Mouse (Mus musculus): ENCODE results near the gene Eepd1.
"Not testable (repeated sequence)": the region's sequence is repeated elsewhere in the genome, so short reads cannot be mapped to it uniquely, and the experiment has no call there.

The Eepd1 gene

DNA sequence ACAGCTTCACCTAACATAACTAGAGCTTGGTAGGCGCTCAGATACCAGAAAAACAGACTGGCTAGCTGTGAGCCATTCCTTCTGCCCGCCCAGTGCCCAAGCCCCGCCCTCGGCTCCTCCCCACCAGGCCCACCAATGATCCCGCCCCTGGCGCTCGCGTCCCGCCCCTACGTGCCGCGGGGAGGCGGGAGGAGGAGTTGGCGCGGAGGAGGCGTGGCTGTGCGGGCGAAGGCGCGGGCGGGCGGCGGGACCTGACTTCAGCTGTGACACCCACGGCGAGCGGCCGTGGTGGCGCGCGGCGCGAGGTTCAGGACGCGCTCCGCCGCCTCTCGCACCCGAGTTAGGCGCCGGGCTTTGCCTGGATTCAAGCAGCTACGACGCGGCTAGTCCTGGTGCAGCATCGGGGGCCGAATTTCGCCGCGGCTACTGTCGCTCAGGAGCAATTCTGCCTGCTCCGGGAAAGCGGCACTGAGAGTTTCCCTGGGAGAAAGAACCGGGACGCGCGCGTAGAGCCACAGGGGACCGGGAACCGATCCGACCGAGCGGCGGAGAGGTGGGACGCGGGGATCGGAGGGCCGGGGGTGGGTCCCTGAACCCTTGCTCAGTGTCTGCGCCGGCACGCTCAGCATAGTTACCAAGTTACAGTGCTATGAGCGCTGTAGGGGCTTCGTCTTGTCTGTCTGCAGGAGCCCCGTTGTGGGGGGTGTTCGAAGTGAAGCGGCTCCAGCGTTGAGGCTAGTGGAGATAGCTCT lies at the start of gene Eepd1:
TSS of gene Eepd1 (plus strand) at position 204 of the 752 bp plus-strand sequence.
- in situ Hi-C loops (cut with MseI, MboI): no loop called here

DNA sequence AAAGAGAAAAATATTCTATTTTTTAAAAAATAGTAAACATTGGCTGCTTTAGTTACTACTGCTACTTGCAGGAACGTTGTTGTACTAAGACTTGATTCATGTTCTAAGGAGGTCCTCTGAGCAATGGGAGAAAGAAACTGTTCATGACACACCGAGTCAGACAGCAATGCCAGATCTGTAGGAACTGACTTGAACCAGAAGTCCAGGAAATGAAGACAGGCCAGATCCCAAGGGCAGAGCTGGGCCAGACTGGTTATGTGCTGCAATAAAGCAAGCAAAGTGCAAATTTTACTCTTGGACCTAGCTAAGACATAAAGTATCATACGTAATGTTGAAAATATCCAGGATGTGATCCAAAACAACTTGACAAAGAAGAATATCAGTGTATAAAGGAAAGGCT lies 42.5 kb upstream of the Eepd1 start:
- in situ Hi-C loops (cut with MseI, MboI): no loop called here

DNA sequence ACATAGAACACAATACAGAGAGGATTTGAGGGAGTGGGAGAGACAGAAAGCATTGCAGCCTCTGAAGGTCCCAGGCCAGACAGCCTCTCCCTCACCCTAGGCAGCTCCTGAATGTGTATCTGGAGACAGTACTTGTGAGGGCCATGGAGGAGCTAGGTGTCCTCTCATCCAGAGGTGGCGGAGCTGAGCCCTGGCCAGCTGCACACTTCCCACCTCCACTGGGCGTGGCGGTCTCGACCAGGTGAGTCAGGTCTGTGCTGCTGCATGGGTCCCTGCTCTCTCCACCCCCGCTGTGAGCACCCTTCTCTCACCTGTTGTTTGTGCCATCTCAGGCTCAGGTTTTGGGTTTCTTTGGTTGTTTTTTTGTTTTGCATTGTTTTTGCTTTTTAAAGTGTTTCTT lies 41.3 kb upstream of the Eepd1 start:
- in situ Hi-C loops (cut with MseI, MboI): not testable (repeated sequence)

- in situ Hi-C loops (cut with MseI, MboI): no loop called here
These were observed 39.3 kb upstream of the Eepd1 start for GRCm38 (mm10) chr9:25442041-25442440.

GRCm38 (mm10) chr9:25443029-25443428 lies 38.3 kb upstream of the Eepd1 start:
- in situ Hi-C loops (cut with MseI, MboI): no loop called here

- in situ Hi-C loops (cut with MseI, MboI): no loop called here
These were observed 37.8 kb upstream of the Eepd1 start for GRCm38 (mm10) chr9:25443546-25443945.

GRCm38 (mm10) chr9:25450394-25450793 lies 31.0 kb upstream of the Eepd1 start:
- in situ Hi-C loops (cut with MseI, MboI): no loop called here

- in situ Hi-C loops (cut with MseI, MboI): no loop called here
These were observed 26.3 kb upstream of the Eepd1 start for GRCm38 (mm10) chr9:25455027-25455426.

- in situ Hi-C loops (cut with MseI, MboI): no loop called here
These were observed 20.4 kb upstream of the Eepd1 start for GRCm38 (mm10) chr9:25460835-25461555.

DNA sequence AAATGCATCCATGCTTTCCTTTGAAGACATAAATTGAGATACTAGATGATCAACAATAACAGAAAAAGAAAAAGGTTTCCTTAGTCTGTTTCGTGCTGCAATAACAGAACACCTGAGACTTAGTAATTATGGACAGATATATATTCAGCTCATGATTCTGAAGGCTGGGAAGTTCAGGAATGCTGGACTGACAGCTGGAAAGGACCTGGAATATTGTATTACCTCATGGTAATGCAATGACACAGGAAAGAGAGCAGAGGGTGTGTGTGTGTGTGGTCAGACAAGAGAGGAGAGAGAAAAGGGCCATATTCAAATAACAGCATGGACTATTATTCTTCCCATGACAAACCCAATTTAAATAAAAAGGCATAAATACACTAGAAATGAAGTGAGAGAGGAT lies 17.0 kb upstream of the Eepd1 start:
- in situ Hi-C loops (cut with MseI, MboI): no loop called here

DNA sequence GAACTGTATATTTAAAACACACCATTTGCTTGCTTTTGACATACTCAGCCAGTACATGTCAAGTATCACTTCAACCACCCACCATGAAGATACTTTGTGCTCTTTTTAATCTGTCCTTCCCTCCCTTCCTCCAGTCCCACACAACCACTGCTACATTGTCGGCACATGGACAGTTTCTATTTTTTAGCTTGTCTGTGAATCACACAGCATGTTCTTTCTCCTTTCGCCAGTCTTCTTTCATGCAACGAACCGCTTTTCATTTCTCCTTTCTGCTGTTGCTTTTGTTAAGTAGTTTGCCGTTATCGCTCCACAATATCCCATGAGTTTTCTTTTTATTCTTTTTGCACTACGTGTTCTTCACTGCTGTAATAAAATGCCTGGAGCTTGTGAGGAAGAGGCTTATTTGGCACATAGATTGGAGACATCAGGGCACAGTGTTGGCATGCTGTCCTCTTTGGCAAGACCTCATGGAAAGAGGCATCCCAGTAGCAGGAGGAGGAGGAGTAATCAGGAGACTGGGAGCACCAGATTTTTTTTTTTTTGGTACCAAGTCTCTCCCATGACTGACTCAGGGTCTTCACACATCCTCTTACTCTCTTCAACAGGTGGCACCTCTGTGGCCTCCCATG lies 1.8 kb upstream of the Eepd1 start:
- in situ Hi-C loops (cut with MseI, MboI): no loop called here

DNA sequence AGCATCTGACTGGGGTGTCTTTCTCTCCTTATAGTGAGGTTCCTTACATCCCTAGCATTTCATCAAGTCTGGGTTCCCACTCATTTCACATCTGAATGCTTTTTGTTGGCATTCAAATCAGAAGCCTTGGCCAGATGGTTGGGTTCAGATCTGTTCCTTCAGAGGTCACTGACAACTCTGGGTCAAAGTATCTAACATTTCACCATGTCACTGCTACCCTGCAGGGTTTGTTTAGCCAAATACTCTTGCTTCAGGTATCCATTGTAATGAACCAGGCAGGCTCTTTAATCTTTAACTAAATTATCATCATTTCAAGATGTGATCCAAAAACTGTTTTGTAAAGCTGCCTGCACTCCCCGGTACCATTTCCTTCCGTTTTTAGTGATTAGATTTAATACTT lies 671 bp upstream of the Eepd1 start:
- in situ Hi-C loops (cut with MseI, MboI): no loop called here

GRCm38 (mm10) chr9:25482322-25482998 lies 1.1 kb downstream of the Eepd1 start:
- in situ Hi-C loops (cut with MseI, MboI): no loop called here

GRCm38 (mm10) chr9:25482999-25483347 lies 1.6 kb downstream of the Eepd1 start:
- in situ Hi-C loops (cut with MseI, MboI): no loop called here

GRCm38 (mm10) chr9:25483931-25484618 lies 2.7 kb downstream of the Eepd1 start:
- in situ Hi-C loops (cut with MseI, MboI): no loop called here

- in situ Hi-C loops (cut with MseI, MboI): no loop called here
These were observed 3.3 kb downstream of the Eepd1 start for GRCm38 (mm10) chr9:25484619-25484986.

DNA sequence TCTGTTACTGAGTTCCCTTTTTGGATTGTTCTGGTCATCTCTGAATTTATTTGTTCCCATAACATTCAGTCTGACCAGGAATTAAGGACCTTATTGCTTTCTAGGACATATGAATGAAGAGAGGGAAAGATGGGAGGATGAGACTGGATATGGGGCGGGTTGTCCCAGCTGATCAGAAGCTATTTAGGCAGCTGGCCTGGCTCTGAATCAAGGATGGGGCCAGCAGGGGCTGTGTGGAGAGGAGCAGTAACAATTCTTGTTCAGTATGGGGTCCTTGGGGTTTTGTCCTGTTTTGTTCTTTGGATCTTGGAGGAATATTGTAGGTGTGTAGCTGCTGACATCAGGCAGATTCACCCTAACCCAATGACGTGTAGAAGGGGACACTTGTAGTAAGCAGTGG lies 3.7 kb downstream of the Eepd1 start:
- in situ Hi-C loops (cut with MseI, MboI): no loop called here

GRCm38 (mm10) chr9:25485406-25485805 lies 4.1 kb downstream of the Eepd1 start:
- in situ Hi-C loops (cut with MseI, MboI): no loop called here

- in situ Hi-C loops (cut with MseI, MboI): no loop called here
These were observed 5.0 kb downstream of the Eepd1 start for GRCm38 (mm10) chr9:25486246-25486807.

GRCm38 (mm10) chr9:25487446-25488110 lies 6.2 kb downstream of the Eepd1 start:
- in situ Hi-C loops (cut with MseI, MboI): no loop called here

- in situ Hi-C loops (cut with MseI, MboI): no loop called here
These were observed 7.2 kb downstream of the Eepd1 start for GRCm38 (mm10) chr9:25488581-25488980.

Data from mouse trophoblast stem cell (cell line).